Mouse (Mus musculus): ENCODE measurements around the gene Uevld.

DNA sequence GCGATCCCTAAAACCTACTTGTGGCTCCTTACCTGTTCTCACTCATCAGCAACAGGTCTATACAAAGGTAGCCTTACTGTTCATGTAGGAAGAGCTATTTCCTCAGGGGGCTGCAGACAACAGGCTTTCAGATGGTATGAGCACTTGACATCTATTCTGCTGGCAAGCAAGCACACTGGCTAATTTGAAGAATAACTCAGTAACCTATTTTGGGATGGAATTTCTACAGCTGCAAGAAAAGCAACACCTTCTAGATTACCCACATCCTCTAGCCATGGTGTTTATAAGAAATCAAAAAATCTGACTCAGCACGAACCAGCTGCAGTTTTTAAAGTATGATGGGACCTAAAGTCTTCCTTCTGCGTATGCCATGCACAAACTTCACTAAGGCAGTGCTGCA, 27.0 kb downstream of the Uevld start:
- no peak for TF ChIP-seq EP300 (IDR thresholded peaks at IDR 0.05; ENCODE audit: low read depth)
- TF ChIP-seq CTCF (IDR thresholded peaks at IDR 0.05; ENCODE audit: low read depth): no peak
